Mouse (Mus musculus): Measurements from ENCODE around the gene Sephs1. TPM values are rescaled to one million over a fixed set of nuclear protein-coding genes. Genes with fewer than 3 reads are reported as not detected.
"Not testable (repeated sequence)": the region's sequence is repeated elsewhere in the genome, so short reads cannot be mapped to it uniquely, and the experiment has no call there.

The Sephs1 gene
- polyA plus RNA-seq, 1 experiment from 2014 or later, result 118 TPM

DNA sequence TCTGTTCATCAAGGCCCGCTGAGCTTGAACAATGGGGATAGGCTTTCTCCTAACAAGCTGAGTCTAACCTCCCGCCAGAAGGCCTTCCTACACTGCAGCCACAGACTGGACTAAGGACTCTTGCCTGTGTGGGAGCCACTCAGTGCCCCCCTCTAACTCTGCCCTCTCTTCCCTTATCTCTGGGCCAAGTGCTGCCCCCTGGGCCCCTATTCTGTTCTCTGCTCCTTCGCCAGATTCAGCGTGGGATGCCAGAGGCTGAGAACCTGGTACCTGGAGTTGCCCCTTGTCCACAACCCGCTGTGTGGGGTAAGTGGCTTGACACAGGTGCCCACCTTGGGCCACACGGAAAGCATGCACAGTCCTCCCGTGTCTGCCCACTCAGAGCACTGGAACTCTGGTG, 32.6 kb downstream of the Sephs1 start:
- Histone ChIP-seq H3K4me1 (peaks cover 27% of the 10 kb centered on the region), H3K27me3 (ENCODE audit: low read depth, poor library complexity, severe bottlenecking) (no peaks in the 10 kb centered on the region), H3K4me3 (no peak overlapping the region), H3K27ac (replicated peaks) (peak overlapping the region; percentile 77), H3K9me3 (replicated peaks) (0 out of 2 replicates have a peak, but pooled peaks cover 3% of the 10 kb centered on the region), H3K36me3 (peaks cover 5% of the 10 kb centered on the region)
- DNase-seq (ENCODE audit: low spot score), result peak; percentile 18
- WGBS, result 71% methylated on average over 7 of the region's 7 CpGs

DNA sequence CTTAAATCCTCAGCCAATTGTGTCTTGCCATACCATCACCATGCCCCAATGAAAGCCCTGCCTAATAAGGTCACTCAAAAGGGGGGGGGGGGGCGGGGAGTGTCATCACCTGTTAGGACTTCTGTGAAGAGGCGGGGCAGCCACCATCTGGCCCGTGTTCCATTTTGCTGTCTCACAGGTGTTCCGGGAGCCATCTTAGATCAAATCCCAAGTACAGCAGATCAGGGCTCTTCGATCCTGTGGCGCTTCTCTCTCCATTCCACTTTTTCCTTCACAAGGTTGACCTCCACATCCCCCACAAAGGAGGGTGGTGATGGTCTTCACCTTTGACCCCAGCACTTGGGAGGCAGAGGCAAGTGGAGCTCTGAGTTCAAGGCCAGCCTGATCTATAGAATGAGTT, 34.7 kb downstream of the Sephs1 start:
- Histone ChIP-seq H3K4me1 (peaks cover 32% of the 10 kb centered on the region), H3K9me3 (replicated peaks) (0 out of 2 replicates have a peak, but pooled peaks cover 3% of the 10 kb centered on the region), H3K27me3 (ENCODE audit: low read depth, poor library complexity, severe bottlenecking) (no peaks in the 10 kb centered on the region), H3K4me3 (no peak overlapping the region), H3K36me3 (no peaks in the 10 kb centered on the region), H3K27ac (replicated peaks) (no peak overlapping the region)
- no peak for DNase-seq (ENCODE audit: low spot score)
- 71% methylated on average over 6 of the region's 6 CpGs for WGBS

DNA sequence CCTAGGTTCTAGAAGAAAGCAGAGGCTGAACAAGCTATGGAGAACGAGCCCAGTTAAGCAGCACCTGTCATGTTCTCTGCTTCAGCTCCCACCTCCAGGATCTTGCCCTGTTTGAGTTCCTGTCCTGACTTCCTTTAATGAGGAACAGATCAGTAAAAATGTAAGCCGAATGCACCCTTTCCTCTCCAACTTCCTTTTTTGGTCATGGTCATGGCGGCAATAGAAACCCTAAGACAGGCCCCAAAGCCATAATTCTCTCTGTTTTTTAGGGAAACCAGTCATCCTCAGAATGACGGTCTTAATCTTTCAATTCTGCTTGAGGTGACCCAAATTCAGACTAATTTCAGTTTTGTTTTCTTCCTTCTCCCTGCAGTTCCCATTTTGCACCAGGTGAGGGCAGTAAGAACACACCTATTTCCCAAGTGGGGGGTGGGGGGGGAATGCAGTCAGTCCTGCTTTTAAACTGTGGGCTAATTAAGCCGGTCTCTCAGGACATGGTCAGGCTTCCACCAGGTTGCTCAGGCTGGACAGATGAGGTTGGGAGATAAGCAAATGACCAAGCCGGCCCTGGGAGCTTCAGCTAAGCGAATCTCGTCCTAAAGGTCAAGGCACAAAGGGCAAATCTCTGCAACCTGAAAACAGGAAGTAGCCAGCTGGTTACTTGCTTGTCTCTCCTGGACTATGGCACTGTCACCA, 36.1 kb downstream of the Sephs1 start:
- peaks cover 35% of the 10 kb centered on the region for H3K4me1 ChIP-seq
- peak overlapping the region; percentile 70 for H3K27ac ChIP-seq (replicated peaks)
- peak; percentile 62 for DNase-seq (ENCODE audit: low spot score)
- peak overlapping the region; percentile 35 for H3K4me3 ChIP-seq
- H3K27me3 ChIP-seq (ENCODE audit: low read depth, poor library complexity, severe bottlenecking), result no peaks in the 10 kb centered on the region
- 20% methylated on average over 8 of the region's 8 CpGs for WGBS
- H3K36me3 ChIP-seq, result no peaks in the 10 kb centered on the region
- H3K9me3 ChIP-seq (replicated peaks), result 0 out of 2 replicates have a peak, but pooled peaks cover 3% of the 10 kb centered on the region

DNA sequence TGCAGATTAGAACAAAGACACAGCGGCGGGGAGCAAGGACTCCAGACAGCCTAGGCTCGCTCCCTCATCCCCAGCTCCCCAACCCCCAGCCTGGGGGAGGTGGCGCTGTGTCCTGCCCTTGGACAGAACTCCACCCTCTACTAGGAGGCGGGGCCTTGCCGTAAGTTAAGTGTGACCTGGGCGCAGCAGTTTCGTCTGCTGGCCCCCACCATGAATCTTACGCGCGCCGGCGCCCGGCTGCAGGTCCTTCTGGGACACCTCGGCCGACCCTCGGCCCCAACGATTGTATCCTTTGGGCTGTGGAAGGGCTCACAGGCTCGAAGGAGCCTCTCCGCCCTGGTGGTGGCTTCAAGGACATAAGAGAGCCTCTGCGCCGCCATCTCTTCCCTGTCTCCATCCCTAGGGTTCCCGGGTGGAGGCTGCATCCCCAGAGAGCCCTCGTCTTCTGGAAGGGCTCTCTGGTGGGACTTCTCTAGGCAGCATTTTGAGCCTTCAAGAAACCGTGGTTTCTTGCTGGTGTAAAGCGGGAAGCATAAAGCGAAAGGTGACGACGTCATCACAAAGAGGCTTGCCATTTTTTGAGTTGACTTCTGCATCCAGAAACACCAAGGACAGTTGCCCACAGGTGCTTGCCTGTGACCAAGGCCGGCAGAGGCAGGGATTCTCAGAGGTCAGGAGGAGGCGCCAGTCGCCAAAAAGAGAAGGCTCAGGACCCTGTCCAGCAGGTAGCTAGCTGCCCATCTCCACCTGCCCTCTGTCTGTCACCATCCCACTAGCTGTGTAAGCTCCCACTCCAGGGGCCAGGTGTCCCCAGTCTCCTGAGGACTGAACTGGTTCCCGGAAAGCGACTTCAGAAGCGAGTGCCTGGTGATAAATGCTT, 37.7 kb downstream of the Sephs1 start, which contains the start of gene Phyh:
Phyh (plus strand) TSS at position 160 of the 880 bp plus-strand sequence.
- H3K4me3 ChIP-seq, result peak within 1 kb of the TSS; percentile 70
- no peaks in the 10 kb centered on the region for H3K27me3 ChIP-seq (ENCODE audit: low read depth, poor library complexity, severe bottlenecking)
- no peaks in the 10 kb centered on the region for H3K36me3 ChIP-seq
- 7% methylated on average over 35 of the region's 35 CpGs for WGBS
- peak within 1 kb of the TSS; percentile 92 for H3K27ac ChIP-seq (replicated peaks)
- peaks cover 24% of the 10 kb centered on the region for H3K4me1 ChIP-seq
- peak; percentile 86 for DNase-seq (ENCODE audit: low spot score)
- no peaks in the 10 kb centered on the region for H3K9me3 ChIP-seq (replicated peaks)

- H3K4me3 ChIP-seq, result no peak overlapping the region
- peaks cover 5% of the 10 kb centered on the region; the same call in 1 of the 2 replicates for H3K36me3 ChIP-seq
- WGBS, result 73% methylated on average over 5 of the region's 5 CpGs
- H3K27ac ChIP-seq (replicated peaks), result no peak overlapping the region
- peaks cover 23% of the 10 kb centered on the region for H3K4me1 ChIP-seq
- no peak for DNase-seq (ENCODE audit: low spot score)
- H3K9me3 ChIP-seq (replicated peaks), result peaks cover 3% of the 10 kb centered on the region; the same call in 1 of the 2 replicates
- no peaks in the 10 kb centered on the region for H3K27me3 ChIP-seq (ENCODE audit: low read depth, poor library complexity, severe bottlenecking)
Observed at GRCm38 (mm10) chr2:4921019-4921418, 39.7 kb downstream of the Sephs1 start.

DNA sequence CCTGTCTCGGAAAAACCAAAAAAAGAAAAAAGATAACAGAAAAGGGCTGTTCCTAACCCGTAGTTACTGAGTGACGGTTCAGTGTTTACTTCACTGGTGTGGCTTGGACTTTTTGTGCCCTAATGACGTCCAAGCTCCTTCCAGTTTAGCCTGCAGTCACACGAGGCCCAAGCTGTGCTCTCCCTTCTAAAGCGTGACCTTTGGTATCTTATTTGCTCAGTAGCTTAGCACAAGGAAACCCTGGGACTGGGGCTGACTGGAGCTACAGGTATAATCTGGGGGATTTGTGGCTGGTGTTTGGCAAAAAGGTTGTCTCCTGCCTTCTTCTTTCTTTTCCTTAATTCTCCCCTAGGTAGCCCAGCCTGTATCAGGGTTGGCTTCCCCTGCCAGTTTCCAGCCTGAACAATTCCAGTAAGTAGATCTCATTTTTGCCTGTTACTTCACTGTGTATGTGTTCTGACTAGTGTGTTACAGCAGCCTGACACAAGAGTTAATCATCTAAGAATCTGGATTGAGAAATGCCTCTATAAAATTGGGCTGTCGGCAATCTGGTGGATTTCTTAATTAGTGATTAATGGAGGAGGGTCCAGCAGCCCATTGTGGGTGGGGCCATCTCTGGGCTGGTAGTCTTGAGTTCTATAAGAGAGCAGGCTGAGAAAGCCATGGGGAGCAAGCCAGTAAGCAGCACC, 41.3 kb downstream of the Sephs1 start:
- peaks cover 3% of the 10 kb centered on the region; the same call in 1 of the 2 replicates for H3K9me3 ChIP-seq (replicated peaks)
- H3K4me3 ChIP-seq, result no peak overlapping the region
- no peak overlapping the region for H3K27ac ChIP-seq (replicated peaks)
- no peak for DNase-seq (ENCODE audit: low spot score)
- peaks cover 5% of the 10 kb centered on the region; the same call in 1 of the 2 replicates for H3K36me3 ChIP-seq
- H3K27me3 ChIP-seq (ENCODE audit: low read depth, poor library complexity, severe bottlenecking), result no peaks in the 10 kb centered on the region
- peaks cover 22% of the 10 kb centered on the region for H3K4me1 ChIP-seq
- 73% methylated on average over 7 of the region's 7 CpGs for WGBS

- H3K4me1 ChIP-seq, result no peaks in the 10 kb centered on the region
- H3K27me3 ChIP-seq (ENCODE audit: low read depth, poor library complexity, severe bottlenecking), result no peaks in the 10 kb centered on the region
- H3K27ac ChIP-seq (replicated peaks), result no peak overlapping the region
- DNase-seq (ENCODE audit: low spot score), result no peak
- peaks cover 3% of the 10 kb centered on the region; the same call in 1 of the 2 replicates for H3K9me3 ChIP-seq (replicated peaks)
- no peak overlapping the region for H3K4me3 ChIP-seq
- H3K36me3 ChIP-seq, result peaks cover 20% of the 10 kb centered on the region
- 85% methylated on average over 3 of the region's 3 CpGs for WGBS
Observed at GRCm38 (mm10) chr2:4927391-4927790, 46.0 kb downstream of the Sephs1 start.

DNA sequence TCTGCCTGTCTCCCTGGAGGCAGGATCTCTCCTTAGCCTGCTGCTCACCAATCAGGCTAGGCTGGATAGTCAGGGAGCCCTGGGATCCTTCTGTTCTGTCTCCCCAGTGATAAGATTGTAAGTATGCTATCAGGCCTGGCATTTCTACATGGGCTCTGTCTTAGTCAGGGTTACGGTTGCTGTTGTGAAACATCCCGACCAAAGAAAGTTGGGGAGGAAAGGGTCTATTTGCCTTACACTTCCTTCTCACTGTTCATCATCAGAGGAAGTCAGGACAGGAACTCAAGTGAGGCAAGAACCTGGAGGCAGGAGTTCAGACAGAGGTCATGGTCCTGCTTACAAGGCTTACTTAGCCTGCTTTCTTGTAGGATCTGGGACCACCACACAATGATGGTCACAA, 47.9 kb downstream of the Sephs1 start:
- Histone ChIP-seq H3K36me3 (peaks cover 26% of the 10 kb centered on the region), H3K27ac (replicated peaks) (no peak overlapping the region), H3K9me3 (replicated peaks) (peaks cover 3% of the 10 kb centered on the region; the same call in 1 of the 2 replicates), H3K4me1 (no peaks in the 10 kb centered on the region), H3K27me3 (ENCODE audit: low read depth, poor library complexity, severe bottlenecking) (no peaks in the 10 kb centered on the region), H3K4me3 (no peak overlapping the region)
- 79% methylated on average over 2 of the region's 2 CpGs for WGBS
- no peak for DNase-seq (ENCODE audit: low spot score)

DNA sequence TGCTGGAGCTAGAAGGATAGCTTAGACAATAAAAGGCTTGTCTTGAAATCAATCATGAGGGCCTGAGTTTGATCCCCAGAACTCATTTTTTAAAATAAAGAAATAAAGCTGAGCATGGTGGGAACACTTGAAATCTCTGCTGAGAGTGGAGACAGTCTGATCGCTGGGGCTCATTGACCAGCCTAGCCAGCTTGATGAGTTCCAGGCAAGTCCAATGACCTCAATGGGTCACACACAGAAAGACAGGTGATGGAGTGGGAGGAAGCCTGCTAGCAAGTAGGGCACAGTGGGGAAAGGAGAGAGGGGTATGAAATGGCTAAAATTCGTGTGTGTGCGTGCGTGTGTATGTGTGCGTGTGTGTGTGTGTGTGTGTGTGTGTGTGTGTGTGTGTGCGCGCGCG, 53.2 kb downstream of the Sephs1 start:
- Histone ChIP-seq H3K36me3 (peaks cover 39% of the 10 kb centered on the region), H3K9me3 (replicated peaks) (0 out of 2 replicates have a peak, but pooled peaks cover 6% of the 10 kb centered on the region), H3K4me1 (no peaks in the 10 kb centered on the region), H3K4me3 (no peak overlapping the region), H3K27me3 (ENCODE audit: low read depth, poor library complexity, severe bottlenecking) (no peaks in the 10 kb centered on the region), H3K27ac (replicated peaks) (no peak overlapping the region)
- WGBS, result 93% methylated on average over 9 of the region's 9 CpGs
- no peak for DNase-seq (ENCODE audit: low spot score)

GRCm38 (mm10) chr2:4937931-4938330, 56.6 kb downstream of the Sephs1 start:
- DNase-seq (ENCODE audit: low spot score), result no peak
- no peak overlapping the region for H3K27ac ChIP-seq (replicated peaks)
- H3K9me3 ChIP-seq (replicated peaks), result 0 out of 2 replicates have a peak, but pooled peaks cover 6% of the 10 kb centered on the region
- peaks cover 30% of the 10 kb centered on the region for H3K36me3 ChIP-seq
- H3K4me3 ChIP-seq, result no peak overlapping the region
- WGBS, result 90% methylated on average over 7 of the region's 7 CpGs
- H3K27me3 ChIP-seq (ENCODE audit: low read depth, poor library complexity, severe bottlenecking), result no peaks in the 10 kb centered on the region
- no peaks in the 10 kb centered on the region for H3K4me1 ChIP-seq

DNA sequence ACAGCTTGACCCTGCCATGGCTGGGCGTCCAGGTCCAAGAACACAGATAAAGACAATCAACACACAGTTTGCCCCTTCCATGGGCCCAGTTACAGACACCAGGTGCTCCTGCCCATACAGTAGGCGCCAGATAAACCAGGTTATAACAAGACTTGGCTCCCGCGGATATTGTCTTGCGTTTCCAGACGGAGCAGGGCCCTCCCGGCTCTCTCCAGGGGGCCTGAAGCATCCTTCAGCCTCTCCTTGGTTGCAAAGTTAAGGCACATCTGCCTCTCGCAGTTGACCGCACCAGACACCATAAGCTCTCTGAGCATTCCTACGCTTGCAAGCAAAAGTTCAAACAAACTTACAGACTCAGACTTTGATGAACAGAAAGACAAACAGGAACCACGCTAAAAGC, 59.5 kb downstream of the Sephs1 start:
- Histone ChIP-seq H3K27ac (replicated peaks) (no peak overlapping the region), H3K4me3 (no peak overlapping the region), H3K36me3 (peaks cover 24% of the 10 kb centered on the region), H3K27me3 (ENCODE audit: low read depth, poor library complexity, severe bottlenecking) (no peaks in the 10 kb centered on the region), H3K9me3 (replicated peaks) (peaks cover 18% of the 10 kb centered on the region), H3K4me1 (no peaks in the 10 kb centered on the region)
- DNase-seq (ENCODE audit: low spot score), result no peak
- 90% methylated on average over 11 of the region's 11 CpGs for WGBS

DNA sequence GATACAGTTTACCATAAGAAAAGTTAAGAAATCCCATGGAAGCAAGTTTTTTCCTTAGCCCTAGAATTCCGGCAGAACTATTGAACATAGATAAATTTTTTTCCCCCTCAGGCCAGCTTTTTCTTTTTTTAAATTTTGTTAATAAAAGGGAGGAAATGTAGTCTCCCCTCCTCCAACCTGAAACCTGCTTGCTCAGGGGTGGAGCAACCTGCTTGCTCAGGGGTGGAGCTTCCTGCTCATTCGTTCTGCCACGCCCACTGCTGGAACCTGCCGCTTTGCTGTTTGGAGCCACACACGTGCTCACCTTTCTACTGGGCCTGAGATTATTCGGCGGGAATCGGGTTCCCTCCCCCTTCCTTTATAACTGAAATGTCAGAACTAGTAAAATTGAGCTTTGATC, 68.3 kb downstream of the Sephs1 start:
- not testable (repeated sequence) for DNase-seq (ENCODE audit: low spot score); H3K4me3 ChIP-seq; H3K36me3 ChIP-seq; H3K27me3 ChIP-seq (ENCODE audit: low read depth, poor library complexity, severe bottlenecking); H3K4me1 ChIP-seq; H3K27ac ChIP-seq (replicated peaks); H3K9me3 ChIP-seq (replicated peaks)
- 84% methylated on average over 6 of the region's 8 CpGs for WGBS

All from midbrain, embryonic 10.5 days (tissue).